Mouse (Mus musculus) bone marrow, adult 2 months (tissue): ENCODE data around the gene Coa4. TPM values are rescaled to one million over a fixed set of nuclear protein-coding genes. Genes with fewer than 3 reads are reported as not detected.

Experiments
- H3K27ac ChIP-seq: fragments of 200-500 bp; 2 replicates; pipeline ENCODE4 v1.5.1; 2012; ENCODE audit warnings: low read depth, mild to moderate bottlenecking, control low read depth, inconsistent platforms, low read length; ENCODE audit not compliant: control insufficient read depth, poor library complexity, insufficient read depth
- H3K4me1 ChIP-seq: fragments of 200-500 bp; 2 replicates; pipeline ENCODE4 v1.6.1; 2011; ENCODE audit warnings: low read length; ENCODE audit not compliant: control insufficient read depth, insufficient read depth
- H3K4me3 ChIP-seq: fragments of 200-500 bp; replicated peaks from 2 replicates; pipeline ENCODE3; 2011; ENCODE audit warnings: mild to moderate bottlenecking, low read depth, low read length, control low read depth; ENCODE audit not compliant: control insufficient read depth
- CTCF ChIP-seq: fragments of 200-500 bp; IDR thresholded peaks from 2 replicates; pipeline ENCODE4 v1.5.1; 2011; ENCODE audit warnings: low read length, control low read depth; ENCODE audit not compliant: control insufficient read depth, insufficient read depth
- POLR2A ChIP-seq: fragments of 200-500 bp; IDR thresholded peaks from 2 replicates; pipeline ENCODE4 v1.6.1; 2011; ENCODE audit warnings: low read depth, mild to moderate bottlenecking, control low read depth, low read length, borderline replicate concordance; ENCODE audit not compliant: control insufficient read depth
- WGBS: fragments of 180-500 bp; shearing (Covaris S2); methylation state at CpG from one replicate; pipeline ENCODE4 v1.1.7; 2018; 5-methylcytosine and 5-hydroxymethylcytosine counted together
- polyA plus RNA-seq: library from polyadenylated mRNA; stranded (reverse); fragments of >200 nt; gene quantifications from 2 replicates; pipeline ENCODE4 v1.2.4, GENCODE M21; 2011; ENCODE audit warnings: low replicate concordance; ENCODE audit not compliant: missing spikeins, insufficient read depth, insufficient read length

Gene Coa4
- polyA plus RNA-seq, 1 experiment = 7.4 TPM

DNA sequence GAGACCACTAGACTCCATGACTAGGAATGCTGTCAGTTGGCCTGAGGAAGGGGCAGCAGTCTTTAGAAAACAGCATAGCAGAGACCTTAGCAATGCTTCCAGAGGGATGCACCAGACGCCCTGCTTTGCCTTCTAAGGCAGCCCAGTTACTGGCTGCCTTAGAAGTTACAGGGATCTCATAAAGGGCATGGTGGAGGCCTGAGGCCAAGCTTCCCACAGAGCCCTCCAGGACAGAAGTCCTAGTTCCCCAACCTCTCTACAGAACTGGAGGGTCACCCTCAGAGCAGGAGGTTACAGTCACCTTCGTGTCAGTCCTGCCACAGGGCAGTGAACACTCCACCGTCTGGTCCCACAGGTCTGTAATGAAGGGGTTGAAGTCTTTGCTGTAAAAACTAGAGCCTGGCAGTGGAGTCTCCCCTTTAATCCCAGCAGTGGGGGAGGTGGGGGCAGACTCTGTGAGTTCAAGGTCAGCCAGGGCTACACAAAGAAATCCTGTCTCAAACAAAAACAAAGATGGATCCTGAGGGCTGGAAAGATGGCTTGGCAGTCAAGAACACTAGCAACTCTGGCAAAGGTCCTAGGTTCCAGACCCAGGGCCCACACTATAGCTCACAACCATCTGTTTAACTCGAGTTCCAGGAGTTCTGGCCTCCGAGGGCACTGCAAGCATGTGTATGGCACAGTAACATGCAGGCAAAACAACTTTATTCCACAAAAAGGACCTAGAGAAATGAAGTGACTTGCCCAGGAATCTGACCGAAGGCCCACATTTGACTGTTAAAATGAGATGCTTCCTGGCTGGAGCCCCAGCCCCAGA is 35.6 kb upstream of the Coa4 start:
- Histone ChIP-seq H3K27ac (peak overlapping the region; percentile 35), H3K4me3 (no peak overlapping the region), H3K4me1 (peaks cover 8% of the 10 kb centered on the region)
- 0 out of 2 replicates have a peak, but pooled peaks have one; percentile 26 for TF ChIP-seq POLR2A
- TF ChIP-seq CTCF = no peak
- WGBS = 58% methylated on average over 6 of the region's 6 CpGs

DNA sequence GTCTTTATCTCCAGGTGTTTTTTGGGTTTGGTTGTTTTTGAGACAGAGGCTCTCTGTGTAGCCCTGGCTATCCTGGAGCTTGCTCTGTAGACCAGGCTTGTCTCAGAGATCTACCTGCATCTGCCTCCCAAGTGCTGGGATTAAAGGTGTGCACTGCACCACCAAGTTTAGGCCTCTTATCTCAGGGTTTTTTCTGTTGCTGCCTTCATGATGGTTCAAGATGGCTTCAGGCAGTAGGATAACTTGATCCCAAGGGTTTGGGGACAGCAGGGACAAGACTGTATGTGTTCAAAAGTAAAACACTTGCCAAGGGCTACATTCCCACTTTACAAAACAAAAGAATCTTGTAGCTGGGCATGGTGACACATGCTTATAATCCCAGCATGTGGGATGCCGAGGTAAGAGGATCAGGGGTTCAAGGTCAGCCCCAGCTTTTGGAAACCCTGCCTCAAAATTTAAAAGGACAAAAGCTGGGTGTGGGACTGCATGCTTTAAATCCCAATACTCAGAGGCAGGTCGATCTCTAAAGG is 35.0 kb upstream of the Coa4 start:
- Histone ChIP-seq H3K4me3 (no peak overlapping the region), H3K27ac (peak overlapping the region; percentile 54; the same call in 1 of the 2 replicates), H3K4me1 (peaks cover 8% of the 10 kb centered on the region)
- TF ChIP-seq POLR2A = no peak
- no peak for TF ChIP-seq CTCF
- WGBS = 34% methylated on average over 2 of the region's 2 CpGs

- Histone ChIP-seq H3K4me1 (peaks cover 8% of the 10 kb centered on the region), H3K27ac (peak overlapping the region; percentile 54), H3K4me3 (no peak overlapping the region)
- WGBS = 30% methylated on average over 7 of the region's 7 CpGs
- TF ChIP-seq CTCF (no peak), POLR2A (no peak; the same call in 1 of the 2 replicates)
Measured at GRCm38 (mm10) chr7:100502374-100502922, 34.4 kb upstream of the Coa4 start.

- 11% methylated on average over 5 of the region's 5 CpGs for WGBS
- Histone ChIP-seq H3K4me3 (no peak overlapping the region), H3K27ac (peak overlapping the region; percentile 54), H3K4me1 (peaks cover 8% of the 10 kb centered on the region)
- TF ChIP-seq POLR2A (0 out of 2 replicates have a peak, but pooled peaks have one; percentile 36), CTCF (no peak)
Measured at GRCm38 (mm10) chr7:100503076-100503475, 33.8 kb upstream of the Coa4 start.

DNA sequence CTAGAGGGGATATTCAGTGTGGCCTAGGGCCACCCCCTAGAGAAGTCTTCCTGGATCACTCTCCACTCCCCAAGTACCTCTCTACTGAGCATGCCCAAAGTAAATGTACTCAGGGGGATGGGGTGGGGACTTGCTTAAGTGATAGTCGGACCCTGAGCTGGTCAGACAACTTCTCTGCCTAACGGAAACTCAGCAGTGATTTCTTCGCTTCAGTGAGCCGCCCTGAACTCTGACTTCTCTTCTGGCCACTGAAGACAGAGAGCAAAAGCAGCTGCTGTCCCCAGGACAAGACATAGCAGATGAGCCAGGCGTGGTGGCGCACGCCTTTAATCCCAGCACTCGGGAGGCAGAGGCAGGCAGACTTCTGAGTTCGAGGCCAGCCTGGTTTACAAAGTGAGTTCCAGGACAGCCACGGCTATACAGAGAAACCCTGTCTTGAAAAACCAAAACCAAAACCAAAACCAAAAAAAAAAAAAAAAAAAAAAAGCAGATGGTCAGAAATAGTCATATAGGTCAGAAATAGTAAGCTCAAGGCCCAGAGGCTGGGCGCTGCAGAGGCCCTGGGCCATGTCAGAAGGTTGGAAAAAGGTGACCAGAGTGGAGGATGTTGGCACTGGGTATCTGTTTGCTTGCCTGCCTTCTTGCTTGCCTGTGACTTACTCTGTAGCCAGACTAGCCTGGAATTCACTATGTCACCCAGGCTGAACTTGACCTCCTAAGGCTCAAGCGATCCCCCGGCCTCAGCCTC is 32.0 kb upstream of the Coa4 start:
- H3K4me1 ChIP-seq = peaks cover 8% of the 10 kb centered on the region

DNA sequence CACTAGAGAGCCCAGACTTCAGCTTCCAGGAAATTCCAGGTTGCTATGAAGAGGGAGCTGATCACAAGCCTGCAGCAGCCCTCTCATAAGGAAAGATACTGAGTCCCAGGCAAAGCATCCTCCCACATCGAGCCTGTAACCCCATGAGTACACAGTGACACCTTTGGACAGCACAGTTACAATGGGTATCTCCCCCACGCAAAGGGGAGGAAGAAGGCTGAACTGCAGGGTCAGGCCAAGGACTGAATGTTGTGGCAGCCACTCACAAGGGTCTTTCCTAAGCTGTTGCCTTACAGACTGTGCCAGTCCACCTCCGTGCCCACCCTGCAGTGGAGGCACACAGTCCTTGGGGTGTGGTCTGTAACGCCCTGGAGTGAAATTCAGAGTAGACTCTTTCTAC is 30.4 kb upstream of the Coa4 start:
- no peak for TF ChIP-seq POLR2A
- no peak for TF ChIP-seq CTCF
- peaks cover 8% of the 10 kb centered on the region for H3K4me1 ChIP-seq
- WGBS = 70% methylated on average over 4 of the region's 4 CpGs

More for the DNA sequence above, 32.0 kb upstream of the Coa4 start:
- TF ChIP-seq CTCF (no peak), POLR2A (no peak)
- Histone ChIP-seq H3K4me3 (no peak overlapping the region), H3K27ac (no peak overlapping the region)
- 60% methylated on average over 13 of the region's 13 CpGs for WGBS

GRCm38 (mm10) chr7:100508670-100509069 is 28.2 kb upstream of the Coa4 start:
- H3K27ac ChIP-seq = no peak overlapping the region
- H3K4me3 ChIP-seq = no peak overlapping the region
- TF ChIP-seq CTCF (no peak), POLR2A (no peak)
- H3K4me1 ChIP-seq = peaks cover 2% of the 10 kb centered on the region; the same call in 1 of the 2 replicates
- WGBS = 6% methylated on average over 3 of the region's 3 CpGs

More for the DNA sequence above, 30.4 kb upstream of the Coa4 start:
- no peak overlapping the region for H3K4me3 ChIP-seq
- no peak overlapping the region for H3K27ac ChIP-seq

GRCm38 (mm10) chr7:100511602-100512001 is 25.3 kb upstream of the Coa4 start:
- 70% methylated on average over 8 of the region's 8 CpGs for WGBS
- TF ChIP-seq POLR2A = no peak
- TF ChIP-seq CTCF = no peak
- Histone ChIP-seq H3K4me1 (no peaks in the 10 kb centered on the region; the same call in 1 of the 2 replicates), H3K27ac (no peak overlapping the region), H3K4me3 (no peak overlapping the region)
